Mouse (Mus musculus): ENCODE measurements at regions not wholly inside any gene's neighbourhood (a gene's known extent, or its start where the extent isn't known, plus 50 kb on each side); places are given as distances from the start of the nearest gene placed in this dataset.

DNA sequence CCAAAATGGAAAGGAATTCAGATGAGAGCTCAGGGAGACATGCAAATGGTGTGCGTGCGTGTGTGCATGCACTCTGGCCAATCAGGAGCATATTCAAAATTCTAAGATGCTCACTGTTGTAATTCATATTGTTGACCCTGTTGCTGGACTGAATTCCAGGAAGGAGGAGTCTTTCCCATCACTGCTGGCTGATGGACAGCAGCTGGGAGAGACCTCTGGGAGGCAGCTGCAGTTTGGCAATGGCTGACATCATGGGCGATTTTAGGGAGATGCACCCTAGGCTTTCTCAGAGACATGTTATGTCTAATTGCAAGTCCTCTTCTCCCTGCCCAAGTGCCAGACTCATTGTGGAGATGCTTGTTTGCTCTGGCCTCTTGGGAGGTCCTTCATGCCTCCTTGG, 220.6 kb upstream of the Myocd start:
- DNase-seq = no peak

DNA sequence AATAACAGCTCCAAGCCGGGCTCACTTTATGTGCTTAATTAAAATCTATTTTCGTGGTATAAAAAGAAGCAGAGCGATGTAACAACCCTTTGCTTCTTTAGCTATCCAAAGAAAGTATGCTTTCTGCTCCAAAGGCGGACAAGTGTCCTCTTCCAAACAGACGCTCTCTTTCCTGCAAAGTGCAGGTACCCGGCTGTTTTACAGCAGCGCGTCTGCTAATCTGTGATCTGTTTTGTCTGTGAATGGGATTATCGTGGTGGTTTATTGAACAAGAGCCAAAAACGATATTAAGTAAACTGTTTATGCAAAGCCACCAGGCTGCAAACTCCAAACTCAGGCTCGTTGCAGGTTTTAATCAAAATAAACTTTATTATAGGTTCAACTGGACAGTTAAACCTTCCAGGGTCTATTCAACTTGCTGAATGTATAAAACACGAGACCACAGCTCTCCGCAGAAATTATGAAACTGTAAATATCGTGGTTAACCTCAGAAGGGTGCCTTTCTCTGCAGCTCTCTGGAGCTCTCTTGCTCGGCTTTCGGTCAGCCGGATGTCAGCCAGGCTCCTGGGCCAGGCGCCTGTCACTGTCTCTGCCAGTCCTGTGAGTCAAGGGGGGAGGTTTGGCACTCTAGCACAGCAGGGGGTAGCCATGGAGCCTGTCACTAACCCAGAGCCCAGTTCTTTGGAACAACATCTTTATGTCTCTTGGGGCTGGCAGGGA, 206.2 kb upstream of the Myocd start:
- DNase-seq = peak; percentile 35

- peak; percentile 74 to 77 for DNase-seq
Measured at GRCm38 (mm10) chr11:65475302-65475701, 205.5 kb upstream of the Myocd start.

DNA sequence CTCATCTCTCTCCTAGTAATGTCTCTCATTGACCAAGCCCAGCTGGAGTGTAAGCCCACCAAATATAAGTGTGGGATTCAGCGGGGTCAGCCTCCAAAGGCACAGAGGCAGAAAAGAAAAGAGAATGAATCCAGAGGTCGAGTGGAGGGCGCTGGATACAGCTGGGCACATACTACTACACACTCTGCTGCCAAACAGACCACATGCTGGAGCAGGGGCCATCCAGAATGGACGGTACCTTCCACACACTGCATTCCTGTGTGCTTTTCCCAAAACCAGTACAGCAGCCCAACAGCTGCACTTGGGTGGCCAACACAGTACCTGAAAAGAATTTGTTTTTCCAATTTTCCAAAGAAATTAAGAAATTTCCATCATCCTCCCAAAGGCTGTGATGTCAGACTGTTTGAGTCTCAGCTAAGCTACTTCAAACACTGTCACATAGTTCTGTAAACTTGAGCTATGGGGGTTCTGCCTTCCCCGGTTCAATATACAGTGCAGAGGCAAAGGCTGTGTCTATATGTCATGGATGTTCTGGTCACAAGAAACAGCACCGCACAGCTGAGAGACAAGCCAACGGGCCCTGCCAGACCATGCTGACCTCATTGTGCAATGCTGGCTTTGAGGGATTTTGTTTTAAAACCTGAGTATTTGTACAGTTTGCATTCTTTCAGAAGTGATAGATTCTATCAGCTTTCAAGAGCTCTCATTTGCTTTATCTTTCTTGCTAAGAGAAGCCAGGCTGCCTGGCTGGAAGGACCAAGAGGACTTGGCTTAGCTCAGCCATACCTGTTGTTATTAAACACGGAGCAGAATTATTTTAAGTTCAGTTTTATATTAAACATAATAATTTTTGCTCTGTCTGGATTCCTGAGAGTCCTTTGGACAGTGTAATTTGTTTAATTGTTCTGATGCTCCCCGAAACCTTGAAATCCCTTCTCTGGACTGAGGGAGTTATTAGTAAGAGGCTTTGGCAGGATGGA, 200.3 kb upstream of the Myocd start:
- DNase-seq = no peak

- no peak for DNase-seq
Measured at GRCm38 (mm10) chr11:65461044-65461443, 191.3 kb upstream of the Myocd start.

GRCm38 (mm10) chr11:65448436-65448835, 178.6 kb upstream of the Myocd start:
- no peak for DNase-seq

GRCm38 (mm10) chr11:65443466-65444024, 173.8 kb upstream of the Myocd start:
- DNase-seq = no peak

GRCm38 (mm10) chr11:65435699-65436161, 165.9 kb upstream of the Myocd start:
- no peak for DNase-seq

GRCm38 (mm10) chr11:65421889-65422288, 152.1 kb upstream of the Myocd start:
- DNase-seq = no peak

- no peak for DNase-seq
Measured at GRCm38 (mm10) chr11:65408621-65409020, 138.8 kb upstream of the Myocd start.

DNA sequence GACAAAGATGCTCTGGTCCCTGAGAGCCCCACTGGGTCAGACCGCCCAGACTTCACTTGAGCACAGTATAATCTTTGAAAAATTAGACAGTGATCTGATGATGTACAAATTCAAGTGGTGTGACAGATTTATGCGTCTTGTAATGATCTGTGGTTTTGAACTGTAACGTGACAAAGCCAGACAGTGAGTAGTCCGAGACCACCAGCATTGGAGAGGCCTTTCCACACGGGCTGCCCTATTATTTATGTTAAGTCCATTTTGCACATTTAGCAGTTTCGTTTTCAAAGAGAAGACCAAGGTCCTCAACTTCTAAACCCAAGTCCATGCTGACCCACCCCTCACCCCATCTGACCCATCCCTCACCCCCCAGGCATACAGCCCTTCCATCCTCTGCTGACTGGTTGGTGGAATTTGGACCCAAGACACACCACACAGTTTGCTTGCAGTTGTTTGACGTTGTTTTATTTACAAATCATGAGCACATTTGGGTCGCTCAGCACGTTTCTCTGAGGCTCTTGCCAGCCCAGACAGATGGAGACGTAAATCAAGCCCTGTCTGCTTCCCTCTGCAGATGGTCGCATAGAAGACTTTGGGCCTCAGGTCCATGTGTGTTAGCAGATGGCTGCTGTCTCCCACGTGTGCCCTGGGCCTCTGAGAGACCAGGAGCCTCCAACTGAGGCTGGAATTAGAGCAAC, 132.8 kb upstream of the Myocd start:
- DNase-seq = no peak

DNA sequence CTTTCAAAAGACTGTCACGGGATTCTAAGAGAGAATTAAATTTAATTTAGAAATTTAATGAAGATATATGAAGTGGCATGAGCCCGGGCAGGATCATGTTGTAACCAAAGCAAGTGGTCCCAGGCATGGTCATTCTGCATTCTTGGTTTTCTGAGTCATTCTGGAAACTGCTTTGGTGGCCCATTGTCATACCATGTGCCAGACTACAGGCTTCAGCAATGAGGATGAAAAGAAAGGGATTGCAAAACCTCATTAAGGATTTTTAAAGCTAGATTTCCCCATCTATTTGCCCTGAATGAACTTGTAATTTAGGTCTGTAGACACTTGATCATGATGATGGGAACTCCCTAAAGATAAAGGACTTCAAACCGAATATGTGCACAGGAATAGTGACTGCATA, 119.4 kb upstream of the Myocd start:
- DNase-seq = no peak

DNA sequence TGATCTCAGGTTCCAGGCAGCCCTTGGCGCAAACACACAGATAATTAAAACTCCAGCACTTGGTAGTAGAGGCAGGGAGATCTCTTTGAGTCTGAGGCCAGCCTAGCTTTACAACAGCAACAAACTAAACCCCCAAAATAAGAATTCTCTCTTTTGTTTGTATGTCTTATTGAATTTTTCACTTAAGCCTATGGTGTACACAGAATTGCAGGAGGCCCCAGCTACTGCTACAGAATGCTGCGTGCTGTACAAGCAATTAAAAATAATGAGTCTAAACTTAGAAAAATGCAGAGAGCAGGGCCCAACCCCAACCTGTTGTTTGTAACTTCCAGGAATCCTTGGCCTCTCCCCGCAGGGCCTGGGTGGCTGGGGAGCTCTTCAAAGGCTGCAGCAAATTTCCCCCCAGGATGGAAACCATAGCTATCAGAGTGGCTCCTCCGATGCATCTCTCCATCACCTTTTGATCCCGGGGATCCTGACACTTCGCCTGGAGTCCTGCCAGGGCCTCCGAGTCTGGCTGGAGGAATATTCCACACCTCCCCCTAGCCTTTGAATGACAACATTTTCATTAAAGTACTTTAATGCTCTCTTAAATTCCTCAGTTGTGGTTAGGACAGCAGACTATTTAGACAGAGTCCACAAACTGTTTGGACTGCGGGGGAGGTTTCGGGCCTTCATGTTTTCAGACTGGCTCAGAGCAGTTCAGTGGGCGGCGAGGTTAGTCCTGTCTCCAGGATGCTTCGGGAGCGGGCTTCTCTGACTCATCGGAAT, 116.7 kb upstream of the Myocd start:
- DNase-seq = peak in 1 of 2 experiments; percentile 13

DNA sequence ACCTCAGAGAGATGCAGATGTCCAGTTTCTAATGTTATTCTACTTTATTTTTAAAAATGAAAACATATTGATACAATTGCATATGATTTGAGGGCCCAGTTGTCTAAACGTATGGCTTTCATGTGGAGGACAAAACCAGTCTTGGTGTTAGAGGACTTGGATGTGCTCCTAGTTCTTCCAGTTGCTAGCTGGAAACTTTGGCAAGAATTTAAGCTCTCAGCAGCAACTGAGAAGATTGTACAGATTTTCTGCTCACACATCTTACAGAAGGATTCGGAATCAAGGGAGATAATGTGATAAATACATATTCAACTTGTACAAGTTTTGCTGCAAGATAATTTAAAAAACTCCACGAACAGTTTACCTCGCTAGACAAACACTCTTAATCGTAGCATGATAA, 105.6 kb upstream of the Myocd start:
- DNase-seq = no peak

DNA sequence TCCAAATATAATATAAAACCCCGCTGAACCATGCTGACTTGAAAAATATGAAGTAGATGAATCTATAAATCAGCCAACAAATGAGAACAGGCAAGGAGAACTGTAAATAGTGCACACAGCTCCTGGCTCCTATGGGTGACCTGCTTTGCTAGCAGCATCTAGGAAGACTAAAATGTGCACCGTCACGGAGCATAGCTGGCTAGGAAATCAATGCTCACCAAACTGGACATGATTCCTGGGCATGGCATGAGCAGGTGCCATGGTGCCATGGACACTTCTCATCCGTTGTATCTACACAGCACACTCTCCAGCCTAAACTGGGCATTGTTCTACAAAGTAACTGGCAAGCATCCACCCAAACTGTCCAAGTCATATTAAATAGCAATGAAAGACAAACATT, 103.3 kb upstream of the Myocd start:
- no peak for DNase-seq

DNA sequence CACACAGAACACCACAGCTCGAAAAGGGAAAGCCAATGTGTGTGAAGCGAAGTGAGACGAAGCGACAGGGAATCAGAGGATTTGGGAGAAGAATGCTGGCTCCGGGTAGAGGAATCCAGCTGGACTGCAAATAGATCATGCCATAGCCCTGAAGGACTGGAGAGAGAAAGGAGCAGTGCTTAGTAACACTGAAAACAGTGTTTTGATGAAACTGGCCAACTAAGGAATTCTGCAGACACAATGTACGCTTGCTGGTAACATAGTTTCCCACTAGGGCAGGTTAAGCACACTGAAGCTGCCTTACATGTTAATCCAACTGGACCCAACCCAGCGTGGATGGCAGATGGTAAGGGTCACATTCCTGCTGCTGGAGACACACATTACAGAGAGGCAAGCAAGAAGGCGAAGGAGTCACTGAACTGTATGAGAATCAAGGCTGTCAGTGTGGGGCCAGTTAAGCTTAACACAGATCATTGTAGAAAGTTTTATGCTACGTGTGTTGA, 102.6 kb upstream of the Myocd start:
- no peak for DNase-seq

DNA sequence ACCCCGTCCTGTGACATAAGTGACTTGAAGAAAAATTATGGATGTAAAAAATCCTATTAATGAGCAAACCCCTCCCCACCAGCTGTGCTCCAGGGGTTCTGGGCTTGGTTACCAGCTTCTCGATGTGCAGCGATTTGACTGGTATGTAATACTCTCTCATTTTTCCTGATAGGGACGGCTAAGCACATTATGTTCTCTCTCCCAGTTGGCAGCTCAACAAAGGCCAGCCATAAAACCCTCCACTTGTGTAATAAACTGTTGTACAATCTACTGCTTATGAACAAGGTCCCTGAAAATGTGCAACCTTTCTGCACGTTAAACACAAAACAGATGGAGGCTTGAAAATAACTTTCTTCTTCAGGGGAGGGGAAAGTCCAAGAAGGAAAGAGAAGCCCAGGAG, 98.0 kb upstream of the Myocd start:
- peak in 1 of 2 experiments; percentile 46 for DNase-seq

- peak; percentile 43 to 55 for DNase-seq
Measured at GRCm38 (mm10) chr11:65366677-65367370, 97.0 kb upstream of the Myocd start.

DNA sequence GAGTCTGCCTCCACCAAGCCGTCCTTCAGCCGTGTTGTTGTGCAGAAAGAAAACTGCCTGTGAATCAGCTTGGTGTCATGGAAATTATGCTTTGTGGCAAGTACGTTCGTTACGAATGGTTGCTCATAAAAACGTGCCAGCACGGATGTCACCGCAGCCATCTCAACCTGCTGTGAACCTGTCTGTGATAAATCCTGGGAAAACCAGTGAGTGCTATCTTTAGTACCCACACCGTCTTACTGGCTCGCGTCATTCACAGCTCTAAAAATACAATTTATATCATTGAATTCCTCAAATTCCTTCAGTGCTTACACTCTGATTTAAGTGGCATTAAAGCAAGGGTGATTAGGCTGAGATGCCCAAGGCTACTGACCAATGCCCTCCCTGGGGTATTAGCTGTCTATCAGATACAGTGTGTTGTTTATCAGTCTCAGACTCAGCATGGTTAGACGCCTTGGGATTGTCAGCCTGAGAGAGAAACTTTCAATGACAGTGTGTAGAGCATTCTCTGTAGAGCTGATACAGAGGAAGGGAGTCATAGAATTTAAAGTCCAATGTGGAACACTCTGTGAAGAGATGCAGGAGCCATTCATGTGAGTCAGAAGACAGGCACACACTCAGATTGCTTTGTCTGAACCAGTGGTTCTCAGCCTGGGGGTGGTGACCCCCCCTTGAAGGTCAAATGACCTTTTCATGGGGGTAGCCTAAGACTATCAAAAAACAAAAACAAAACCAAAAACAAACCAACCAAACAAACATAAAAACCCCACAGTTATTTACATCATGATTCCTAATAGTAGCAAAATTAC, 96.2 kb upstream of the Myocd start:
- peak; percentile 33 to 54 for DNase-seq

GRCm38 (mm10) chr11:65364910-65365309, 95.1 kb upstream of the Myocd start:
- no peak for DNase-seq
